Mouse (Mus musculus): ENCODE measurements around the gene Magea3. TPM values are rescaled to one million over a fixed set of nuclear protein-coding genes. Genes with fewer than 3 reads are reported as not detected.
"Not testable (repeated sequence)": the region's sequence is repeated elsewhere in the genome, so short reads cannot be mapped to it uniquely, and the experiment has no call there.

Gene Magea3
- not detected in 2 replicates for polyA plus RNA-seq (2015; fragmentation: Nextera tagmentation; extraction: Ambion mirVana)

GRCm38 (mm10) chrX:154949405-154949804 is at the start of gene Magea3:
Magea3 (minus strand) TSS chrX:154949505.
- not testable (repeated sequence) for H3K9me3 ChIP-seq; H3K27me3 ChIP-seq; H3K4me1 ChIP-seq (replicated peaks); H3K9ac ChIP-seq; H3K27ac ChIP-seq; H3K4me2 ChIP-seq; ATAC-seq (ENCODE audit: low FRiP score); H3K36me3 ChIP-seq; H3K4me3 ChIP-seq
- 71% methylated on average over 1 of the region's 1 CpGs for WGBS

GRCm38 (mm10) chrX:154995750-154996149 is 46.4 kb upstream of the Magea3 start, which contains the start of gene Magea8:
Magea8 (minus strand) TSS chrX:154995850.
- H3K36me3 ChIP-seq; H3K9ac ChIP-seq; H3K4me3 ChIP-seq; H3K27me3 ChIP-seq; H3K9me3 ChIP-seq; H3K4me2 ChIP-seq; ATAC-seq (ENCODE audit: low FRiP score); H3K27ac ChIP-seq; H3K4me1 ChIP-seq (replicated peaks): not testable (repeated sequence)
- WGBS = 88% methylated on average over 11 of the region's 11 CpGs

GRCm38 (mm10) chrX:154935887-154936286 is 13.4 kb downstream of the Magea3 start, which contains the start of gene Magea6:
Magea6 (minus strand) TSS chrX:154935987.
- 71% methylated on average over 1 of the region's 1 CpGs for WGBS
- H3K9me3 ChIP-seq; H3K27me3 ChIP-seq; ATAC-seq (ENCODE audit: low FRiP score); H3K4me3 ChIP-seq; H3K4me1 ChIP-seq (replicated peaks); H3K4me2 ChIP-seq; H3K36me3 ChIP-seq; H3K27ac ChIP-seq; H3K9ac ChIP-seq: not testable (repeated sequence)

Other genes with a start within 250 kb of the Magea3 start
- not detected in 2 replicates for gene Cldn34b1, start 59.2 kb downstream of the Magea3 start, polyA plus RNA-seq (2015; fragmentation: Nextera tagmentation; extraction: Ambion mirVana)
- gene Magea6, start 13.5 kb downstream of the Magea3 start, polyA plus RNA-seq (2015; fragmentation: Nextera tagmentation; extraction: Ambion mirVana) = not detected in 2 replicates
- not detected in 2 replicates for gene Magea8, start 46.3 kb upstream of the Magea3 start, polyA plus RNA-seq (2015; fragmentation: Nextera tagmentation; extraction: Ambion mirVana)
- not detected in 2 replicates for gene Magea5, start 113.6 kb upstream of the Magea3 start, polyA plus RNA-seq (2015; fragmentation: Nextera tagmentation; extraction: Ambion mirVana)
- gene Magea1, start 140.3 kb upstream of the Magea3 start, polyA plus RNA-seq (2015; fragmentation: Nextera tagmentation; extraction: Ambion mirVana) = not detected in 2 replicates
- not detected in 2 replicates for gene Magea2, start 144.2 kb upstream of the Magea3 start, polyA plus RNA-seq (2015; fragmentation: Nextera tagmentation; extraction: Ambion mirVana)
- not detected in 2 replicates for gene Cldn34b2, start 178.9 kb upstream of the Magea3 start, polyA plus RNA-seq (2015; fragmentation: Nextera tagmentation; extraction: Ambion mirVana)